Comparison of ENCODE assay signal across 22 mouse cellular contexts in genomic region chr7:123253396-123253795, GRCm38 (mm10). TPM values are rescaled to one million over a fixed set of nuclear protein-coding genes. Genes with fewer than 3 reads are reported as not detected.
A peak's percentile ranks its signal among the peaks of the same experiment; 100 is the strongest.
DNase-seq lines count a peak whose midpoint lies in the region; ATAC-seq lines count a peak whose summit lies in the region.
"Had no signal": no experiment of that assay in that cellular context is flagged by ENCODE, and none has a peak within 500 bp of the region (broad histone marks: within the 10 kb centered on the region; RNA-seq: fewer than 3 reads in every experiment).

No protein-coding gene starts in this region.

- no peaks in the 10 kb centered on the region for H3K27me3 ChIP-seq in forebrain, embryonic 14.5 days (replicated peaks; ENCODE audit: control insufficient read depth, insufficient read depth, low read length)
- no peaks in the 10 kb centered on the region for H3K27me3 ChIP-seq in forebrain, embryonic 13.5 days
- H3K27me3 ChIP-seq in hindbrain, embryonic 15.5 days: no peaks in the 10 kb centered on the region
- no peaks in the 10 kb centered on the region for H3K27me3 ChIP-seq in hindbrain, embryonic 11.5 days (ENCODE audit: control insufficient read depth, insufficient read depth, low read length)
- H3K27me3 ChIP-seq in midbrain, embryonic 15.5 days (replicated peaks): no peaks in the 10 kb centered on the region
- H3K27me3 ChIP-seq in midbrain, embryonic 13.5 days: no peaks in the 10 kb centered on the region
- H3K27me3 ChIP-seq: heart, embryonic 15.5 days had no signal

- whole genome bisulfite sequencing in forebrain, embryonic 14.5 days: 77% methylated on average over 7 of the region's 7 CpGs
- WGBS in forebrain, embryonic 13.5 days: 73% methylated on average over 7 of the region's 7 CpGs
- WGBS in hindbrain, embryonic 15.5 days: 62% methylated on average over 7 of the region's 7 CpGs
- WGBS in hindbrain, embryonic 11.5 days: 84% methylated on average over 7 of the region's 7 CpGs
- WGBS in midbrain, embryonic 15.5 days: 65% methylated on average over 7 of the region's 7 CpGs
- WGBS in midbrain, embryonic 13.5 days: 75% methylated on average over 7 of the region's 7 CpGs

- no peaks in the 10 kb centered on the region for H3K9me3 ChIP-seq in forebrain, embryonic 14.5 days (replicated peaks; ENCODE audit: control insufficient read depth, low read length)
- H3K9me3 ChIP-seq in forebrain, embryonic 13.5 days (replicated peaks): no peaks in the 10 kb centered on the region
- H3K9me3 ChIP-seq in hindbrain, embryonic 15.5 days: no peaks in the 10 kb centered on the region
- H3K9me3 ChIP-seq in hindbrain, embryonic 11.5 days (ENCODE audit: control insufficient read depth, low read length): no peaks in the 10 kb centered on the region
- H3K9me3 ChIP-seq in midbrain, embryonic 15.5 days: no peaks in the 10 kb centered on the region
- no peaks in the 10 kb centered on the region for H3K9me3 ChIP-seq in midbrain, embryonic 13.5 days
- H3K9me3 ChIP-seq: embryonic facial prominence, embryonic 10.5 days; heart, embryonic 15.5 days had no signal

- no peaks in the 10 kb centered on the region for H3K4me1 ChIP-seq in forebrain, embryonic 14.5 days (ENCODE audit: control insufficient read depth, insufficient read depth, low read length)
- H3K4me1 ChIP-seq in forebrain, embryonic 13.5 days: 0 out of 2 replicates have a peak, but pooled peaks cover 3% of the 10 kb centered on the region
- H3K4me1 ChIP-seq in hindbrain, embryonic 15.5 days (replicated peaks): peaks cover 5% of the 10 kb centered on the region; the same call in 1 of the 2 replicates
- H3K4me1 ChIP-seq in hindbrain, embryonic 11.5 days (replicated peaks; ENCODE audit: control insufficient read depth, insufficient read depth, low read length): no peaks in the 10 kb centered on the region
- peaks cover 5% of the 10 kb centered on the region; the same call in 1 of the 2 replicates for H3K4me1 ChIP-seq in midbrain, embryonic 15.5 days
- H3K4me1 ChIP-seq in midbrain, embryonic 13.5 days (replicated peaks): peaks cover 7% of the 10 kb centered on the region; the same call in 1 of the 2 replicates
- H3K4me1 ChIP-seq: embryonic facial prominence, embryonic 10.5 days had no signal

- H3K9ac ChIP-seq in forebrain, embryonic 14.5 days (ENCODE audit: low read length): no peak overlapping the region
- H3K9ac ChIP-seq in forebrain, embryonic 13.5 days: no peak overlapping the region
- H3K9ac ChIP-seq in hindbrain, embryonic 15.5 days: no peak overlapping the region
- no peak overlapping the region for H3K9ac ChIP-seq in hindbrain, embryonic 11.5 days (ENCODE audit: low read depth, low read length)
- H3K9ac ChIP-seq in midbrain, embryonic 15.5 days: no peak overlapping the region
- no peak overlapping the region for H3K9ac ChIP-seq in midbrain, embryonic 13.5 days (replicated peaks)
- H3K9ac ChIP-seq: heart, embryonic 15.5 days had no signal

- no peaks in the 10 kb centered on the region for H3K36me3 ChIP-seq in forebrain, embryonic 14.5 days (ENCODE audit: control insufficient read depth, insufficient read depth, low read length)
- H3K36me3 ChIP-seq in forebrain, embryonic 13.5 days (ENCODE audit: poor library complexity, severe bottlenecking): no peaks in the 10 kb centered on the region
- no peaks in the 10 kb centered on the region for H3K36me3 ChIP-seq in hindbrain, embryonic 15.5 days
- no peaks in the 10 kb centered on the region for H3K36me3 ChIP-seq in hindbrain, embryonic 11.5 days (ENCODE audit: control insufficient read depth, insufficient read depth, low read length)
- H3K36me3 ChIP-seq in midbrain, embryonic 15.5 days (replicated peaks): no peaks in the 10 kb centered on the region
- no peaks in the 10 kb centered on the region for H3K36me3 ChIP-seq in midbrain, embryonic 13.5 days
- H3K36me3 ChIP-seq: embryonic facial prominence, embryonic 10.5 days; heart, embryonic 15.5 days had no signal

- no peak overlapping the region for H3K4me3 ChIP-seq in forebrain, embryonic 14.5 days (ENCODE audit: low read depth, low read length)
- no peak overlapping the region for H3K4me3 ChIP-seq in forebrain, embryonic 13.5 days
- no peak overlapping the region for H3K4me3 ChIP-seq in hindbrain, embryonic 15.5 days
- H3K4me3 ChIP-seq in hindbrain, embryonic 11.5 days (ENCODE audit: low read depth, low read length): no peak overlapping the region
- H3K4me3 ChIP-seq in midbrain, embryonic 15.5 days: no peak overlapping the region
- no peak overlapping the region for H3K4me3 ChIP-seq in midbrain, embryonic 13.5 days (replicated peaks)
- H3K4me3 ChIP-seq: embryonic facial prominence, embryonic 10.5 days; heart, adult 2 months; heart, embryonic 15.5 days had no signal

- no peak overlapping the region for H3K4me2 ChIP-seq in forebrain, embryonic 14.5 days (ENCODE audit: low read length)
- H3K4me2 ChIP-seq in forebrain, embryonic 13.5 days: no peak overlapping the region
- no peak overlapping the region for H3K4me2 ChIP-seq in hindbrain, embryonic 15.5 days
- H3K4me2 ChIP-seq in hindbrain, embryonic 11.5 days (replicated peaks; ENCODE audit: low read depth, low read length): no peak overlapping the region
- H3K4me2 ChIP-seq in midbrain, embryonic 15.5 days: no peak overlapping the region
- H3K4me2 ChIP-seq in midbrain, embryonic 13.5 days (replicated peaks): no peak overlapping the region
- H3K4me2 ChIP-seq: heart, embryonic 11.5 days; heart, embryonic 15.5 days had no signal

- no peak for ATAC-seq in forebrain, embryonic 14.5 days
- ATAC-seq in forebrain, embryonic 13.5 days: no peak
- ATAC-seq in hindbrain, embryonic 15.5 days (ENCODE audit: low FRiP score, low read depth): peak; percentile 38; the same call in 1 of the 2 replicates
- ATAC-seq in hindbrain, embryonic 11.5 days (ENCODE audit: low FRiP score): no peak
- ATAC-seq in midbrain, embryonic 15.5 days (replicated peaks): peak; percentile 56; the same call in 1 of the 2 replicates
- ATAC-seq in midbrain, embryonic 13.5 days: no peak
- ATAC-seq: CD4-positive, CD25-positive, alpha-beta regulatory T cell, adult 4 months; intestine, embryonic 16.5 days had no signal

- H3K27ac ChIP-seq in forebrain, embryonic 14.5 days (ENCODE audit: low read depth, low read length): no peak overlapping the region
- H3K27ac ChIP-seq in forebrain, embryonic 13.5 days: no peak overlapping the region
- H3K27ac ChIP-seq in hindbrain, embryonic 15.5 days (replicated peaks): peak overlapping the region; percentile 32; the same call in 1 of the 2 replicates
- H3K27ac ChIP-seq in hindbrain, embryonic 11.5 days (ENCODE audit: low read depth, low read length): no peak overlapping the region
- peak overlapping the region; percentile 46 for H3K27ac ChIP-seq in midbrain, embryonic 15.5 days
- H3K27ac ChIP-seq in midbrain, embryonic 13.5 days: no peak overlapping the region
- H3K27ac ChIP-seq: embryonic facial prominence, embryonic 10.5 days; heart, adult 2 months; heart, embryonic 15.5 days had no signal

- peak; percentile 37 for DNase-seq in forebrain, embryonic 14.5 days (ENCODE audit: low spot score)
- no peak for DNase-seq in hindbrain, embryonic 11.5 days (ENCODE audit: low spot score)
- DNase-seq in telencephalon, adult 2 months (ENCODE audit: low read depth, low spot score): peak; percentile 19
- no peak for DNase-seq in layer of hippocampus, adult 8-10 months (ENCODE audit: low spot score in 2 of 2)
- DNase-seq: adrenal gland, postnatal 14 days; B cell, adult 2 months; cerebellum, adult 2 months; cerebellum, postnatal 10 days; gastrocnemius, postnatal 14 days; heart, adult 2 months; heart, postnatal 14 days had no signal

RNA-seq across cellular contexts. Expression of gene Slc5a11, which starts 38.8 kb away (rescaled TPM):
- 0.37 TPM in 1 of 2 replicates, not detected in the other for polyA plus RNA-seq in forebrain, embryonic 14.5 days (2014; fragmentation: Nextera tagmentation; extraction: Ambion mirVana)
- polyA plus RNA-seq in forebrain, embryonic 13.5 days (2015; fragmentation: Nextera tagmentation; extraction: Ambion mirVana): not detected in 2 replicates
- 0.38 and 0.72 TPM in 2 replicates for polyA plus RNA-seq in hindbrain, embryonic 15.5 days (2015; fragmentation: Nextera tagmentation; extraction: Ambion mirVana)
- 0.43 TPM in 1 of 2 replicates, not detected in the other for polyA plus RNA-seq in hindbrain, embryonic 11.5 days (2014; fragmentation: Nextera tagmentation; extraction: Ambion mirVana)
- polyA plus RNA-seq in midbrain, embryonic 15.5 days (2015; fragmentation: Nextera tagmentation; extraction: Ambion mirVana): 0.29 and 0.34 TPM in 2 replicates
- 0.13 and 0.34 TPM in 2 replicates for polyA plus RNA-seq in midbrain, embryonic 13.5 days (2015; fragmentation: Nextera tagmentation; extraction: Ambion mirVana)
- 1 to 10 TPM in 3 of 4 experiments, under 1 TPM in 1; 0.62 to 3.3 (median 1.3) TPM for total RNA-seq in layer of hippocampus, adult 8-10 months (2022)
- total RNA-seq: adrenal gland, postnatal 14 days; gastrocnemius, adult 18-20 months; gastrocnemius, postnatal 14 days; heart, adult 2 months; heart, postnatal 14 days; MEL had no signal
- polyA plus RNA-seq: heart, embryonic 11.5 days; heart, embryonic 15.5 days had no signal

Comparison
In these comparisons a context has a peak if more than half of its experiments do, and no peak if none do; other contexts are left out.
1. ATAC-seq: peak in hindbrain, embryonic 15.5 days (single experiment) and midbrain, embryonic 15.5 days (single experiment); none in forebrain, embryonic 14.5 days (single experiment), forebrain, embryonic 13.5 days (single experiment), hindbrain, embryonic 11.5 days (single experiment) and midbrain, embryonic 13.5 days (single experiment).
2. H3K27ac ChIP-seq: peak in hindbrain, embryonic 15.5 days (single experiment) and midbrain, embryonic 15.5 days (single experiment); none in forebrain, embryonic 14.5 days (single experiment), forebrain, embryonic 13.5 days (single experiment), hindbrain, embryonic 11.5 days (single experiment) and midbrain, embryonic 13.5 days (single experiment).
3. DNase-seq: peak in forebrain, embryonic 14.5 days (single experiment) and telencephalon, adult 2 months (single experiment); none in hindbrain, embryonic 11.5 days (single experiment) and layer of hippocampus, adult 8-10 months (0 of 2).